Mouse (Mus musculus) intestine, embryonic 16.5 days (tissue): Measurements from ENCODE around the gene Ces1c. TPM values are rescaled to one million over a fixed set of nuclear protein-coding genes. Genes with fewer than 3 reads are reported as not detected.

Source experiments
- ATAC-seq: fragments of 200-750 bp; cut with Nextera tagmentation; 2 replicates; pipeline ENCODE4 v1.8.0; 2017; ENCODE audit warnings: moderate TSS enrichment, moderate library complexity
- H3K27ac ChIP-seq: fragments of 300-500 bp; sonication (generic); 2 replicates; pipeline ENCODE4 v1.5.1; 2014; ENCODE audit warnings: mild to moderate bottlenecking, low read length
- H3K27me3 ChIP-seq: fragments of 300-500 bp; sonication (generic); replicated peaks from 2 replicates; pipeline ENCODE4 v1.6.1; 2014; ENCODE audit warnings: low read length, control low read depth, mixed read lengths; ENCODE audit not compliant: control insufficient read depth, insufficient read depth
- H3K36me3 ChIP-seq: fragments of 300-500 bp; sonication (generic); 2 replicates; pipeline ENCODE4 v1.6.1; 2014; ENCODE audit warnings: low read length, control low read depth; ENCODE audit not compliant: control insufficient read depth, insufficient read depth
- H3K4me1 ChIP-seq: fragments of 300-500 bp; sonication (generic); 2 replicates; pipeline ENCODE4 v1.6.1; 2014; ENCODE audit warnings: low read length, control low read depth, mixed read lengths; ENCODE audit not compliant: control insufficient read depth, insufficient read depth
- H3K4me2 ChIP-seq: fragments of 300-500 bp; sonication (generic); 2 replicates; pipeline ENCODE4 v1.6.1; 2014; ENCODE audit warnings: low read depth, low read length, control low read depth
- H3K4me3 ChIP-seq: fragments of 300-500 bp; sonication (generic); 2 replicates; pipeline ENCODE4 v1.5.1; 2014; ENCODE audit warnings: mild to moderate bottlenecking, low read length
- H3K9ac ChIP-seq: fragments of 300-500 bp; sonication (generic); 2 replicates; pipeline ENCODE4 v1.6.1; 2014; ENCODE audit warnings: low read depth, low read length
- H3K9me3 ChIP-seq: fragments of 300-500 bp; sonication (generic); 2 replicates; pipeline ENCODE4 v1.6.1; 2016; ENCODE audit warnings: low read length, control low read depth; ENCODE audit not compliant: control insufficient read depth
- WGBS: fragments of 180-500 bp; shearing (Covaris S2); extraction: QIAGEN DNeasy Blood & Tissue Kit; methylation state at CpG from one replicate; pipeline ENCODE4 v1.1.7; 2014; 5-methylcytosine and 5-hydroxymethylcytosine counted together
- polyA plus RNA-seq: library from polyadenylated mRNA; unstranded; fragments of >200 nt; fragmentation: Nextera tagmentation; extraction: Ambion mirVana; gene quantifications from 2 replicates; pipeline ENCODE4 v1.2.1, GENCODE M21; 2015

The Ces1c gene
- polyA plus RNA-seq, 1 experiment from 2014 or later, result 2.9 TPM

DNA sequence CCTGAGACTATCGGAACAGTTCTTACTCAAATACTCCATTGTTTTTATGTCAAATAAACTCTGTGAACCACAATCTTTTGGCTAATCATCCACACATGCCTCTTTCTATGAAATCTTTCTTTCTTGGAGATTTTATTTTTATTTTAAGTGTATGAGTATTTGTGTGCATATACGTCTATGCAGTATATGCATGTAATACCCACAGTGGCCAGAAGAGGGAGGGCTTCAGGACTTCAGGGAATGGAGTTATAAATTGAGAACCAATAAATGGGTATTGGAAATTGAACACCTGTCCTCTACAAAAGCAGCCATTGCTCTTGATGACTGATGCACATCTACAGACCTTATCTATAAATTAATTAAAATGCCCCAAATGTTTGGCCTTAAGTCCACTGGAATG lies 1.1 kb upstream of the Ces1c start:
- Histone ChIP-seq H3K4me2 (no peak overlapping the region), H3K27me3 (no peaks in the 10 kb centered on the region), H3K4me1 (no peaks in the 10 kb centered on the region), H3K36me3 (no peaks in the 10 kb centered on the region), H3K4me3 (no peak overlapping the region), H3K9ac (no peak overlapping the region), H3K9me3 (no peaks in the 10 kb centered on the region), H3K27ac (no peak overlapping the region)
- no peak for ATAC-seq
- WGBS, result 94% methylated on average over 2 of the region's 2 CpGs

DNA sequence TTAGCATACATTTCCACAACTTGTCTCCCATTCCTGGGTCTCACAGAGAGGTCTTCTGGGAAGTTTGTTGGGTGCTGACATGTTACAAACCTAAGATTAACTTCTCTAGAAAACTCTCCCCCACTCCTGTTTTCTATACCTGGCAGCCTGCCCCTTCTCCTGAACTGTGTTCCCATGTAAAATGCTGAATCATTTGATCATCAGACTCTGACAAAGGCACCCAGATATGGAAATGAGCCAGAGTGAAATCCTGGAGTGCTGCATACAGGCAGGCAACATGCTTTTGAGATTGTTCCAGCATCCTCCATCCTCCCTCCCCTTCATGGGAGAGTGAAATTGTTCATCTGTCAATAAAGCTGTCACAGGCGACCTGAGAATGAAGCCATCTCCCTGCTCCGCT lies 4.6 kb downstream of the Ces1c start:
- 80% methylated on average over 2 of the region's 2 CpGs for WGBS
- H3K9ac ChIP-seq, result no peak overlapping the region
- ATAC-seq, result no peak
- no peak overlapping the region for H3K4me3 ChIP-seq
- H3K4me1 ChIP-seq, result no peaks in the 10 kb centered on the region
- H3K4me2 ChIP-seq, result no peak overlapping the region
- H3K36me3 ChIP-seq, result no peaks in the 10 kb centered on the region
- no peak overlapping the region for H3K27ac ChIP-seq
- H3K9me3 ChIP-seq, result no peaks in the 10 kb centered on the region
- H3K27me3 ChIP-seq, result no peaks in the 10 kb centered on the region

DNA sequence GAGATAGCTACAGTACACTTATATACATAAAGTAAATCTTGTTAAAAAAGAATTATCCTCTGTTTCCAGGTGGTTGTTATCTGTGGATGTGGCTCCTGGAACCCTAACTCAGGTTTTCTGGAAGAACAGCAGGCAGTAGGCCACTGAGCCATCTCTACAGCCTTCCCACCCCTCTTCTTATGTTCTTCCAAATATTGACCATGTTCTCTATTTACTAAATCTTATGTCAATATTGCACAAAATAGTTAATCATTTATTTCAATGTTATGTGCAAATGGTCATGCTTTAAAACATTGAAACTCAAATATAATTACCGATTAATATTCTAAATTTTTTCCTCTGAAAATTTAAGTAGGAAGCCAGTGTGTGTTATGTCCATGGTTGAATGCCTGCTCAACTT lies 9.1 kb downstream of the Ces1c start:
- no peak for ATAC-seq

DNA sequence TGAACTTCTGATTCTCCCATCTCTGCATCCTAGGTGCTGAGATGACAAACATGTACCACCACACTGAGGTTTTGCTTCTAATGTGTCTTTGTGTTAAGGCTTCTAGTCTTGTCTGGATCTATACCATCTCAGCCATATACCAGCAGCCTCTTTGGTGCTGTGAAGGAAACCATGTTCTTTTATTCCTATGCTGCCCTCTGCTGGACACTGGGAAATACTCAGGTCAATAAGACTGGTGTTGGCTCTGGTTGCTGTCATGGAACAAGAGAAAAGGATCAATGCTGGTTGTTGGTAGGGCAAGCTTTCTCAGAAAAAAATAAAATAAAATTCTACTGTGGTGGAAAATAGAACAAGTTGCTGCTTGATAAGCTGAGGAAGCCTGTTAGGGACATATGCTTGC lies 35.7 kb downstream of the Ces1c start:
- H3K4me1 ChIP-seq, result no peaks in the 10 kb centered on the region
- no peak overlapping the region for H3K4me3 ChIP-seq
- ATAC-seq, result no peak
- H3K4me2 ChIP-seq, result no peak overlapping the region
- no peak overlapping the region for H3K9ac ChIP-seq
- H3K36me3 ChIP-seq, result no peaks in the 10 kb centered on the region
- H3K27ac ChIP-seq, result no peak overlapping the region
- H3K27me3 ChIP-seq, result no peaks in the 10 kb centered on the region
- no peaks in the 10 kb centered on the region for H3K9me3 ChIP-seq

More for the DNA sequence above, 9.1 kb downstream of the Ces1c start:
- no peaks in the 10 kb centered on the region for H3K36me3 ChIP-seq
- no peaks in the 10 kb centered on the region for H3K9me3 ChIP-seq
- H3K9ac ChIP-seq, result no peak overlapping the region
- H3K4me1 ChIP-seq, result no peaks in the 10 kb centered on the region
- H3K27me3 ChIP-seq, result no peaks in the 10 kb centered on the region
- H3K4me2 ChIP-seq, result no peak overlapping the region
- H3K4me3 ChIP-seq, result no peak overlapping the region
- H3K27ac ChIP-seq, result no peak overlapping the region
- WGBS, result 94% methylated on average over 1 of the region's 1 CpGs

DNA sequence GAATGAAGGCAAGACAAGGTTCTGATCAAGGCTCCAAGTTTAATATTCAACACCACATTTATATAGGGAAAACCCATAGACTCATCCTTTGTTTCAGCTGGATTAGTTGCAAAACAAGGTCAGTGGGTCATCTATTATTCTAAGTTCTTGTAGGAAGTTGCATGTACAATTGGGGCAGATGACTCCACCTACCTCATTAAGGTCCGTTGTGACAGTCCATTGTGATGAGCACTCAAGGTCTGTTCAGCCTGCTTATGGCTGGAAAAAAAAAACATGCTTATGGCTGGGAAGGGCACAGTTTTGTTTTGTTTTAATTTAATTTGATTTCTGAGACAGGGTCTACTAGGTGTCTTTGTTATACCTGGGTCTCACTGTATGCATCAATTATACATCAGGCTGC lies 39.8 kb downstream of the Ces1c start:
- H3K36me3 ChIP-seq, result no peaks in the 10 kb centered on the region
- ATAC-seq, result no peak
- H3K27me3 ChIP-seq, result no peaks in the 10 kb centered on the region
- H3K4me2 ChIP-seq, result no peak overlapping the region
- H3K4me1 ChIP-seq, result no peaks in the 10 kb centered on the region
- no peak overlapping the region for H3K27ac ChIP-seq
- H3K9me3 ChIP-seq, result no peaks in the 10 kb centered on the region
- WGBS, result 64% methylated on average over 1 of the region's 1 CpGs
- H3K9ac ChIP-seq, result no peak overlapping the region
- H3K4me3 ChIP-seq, result no peak overlapping the region

DNA sequence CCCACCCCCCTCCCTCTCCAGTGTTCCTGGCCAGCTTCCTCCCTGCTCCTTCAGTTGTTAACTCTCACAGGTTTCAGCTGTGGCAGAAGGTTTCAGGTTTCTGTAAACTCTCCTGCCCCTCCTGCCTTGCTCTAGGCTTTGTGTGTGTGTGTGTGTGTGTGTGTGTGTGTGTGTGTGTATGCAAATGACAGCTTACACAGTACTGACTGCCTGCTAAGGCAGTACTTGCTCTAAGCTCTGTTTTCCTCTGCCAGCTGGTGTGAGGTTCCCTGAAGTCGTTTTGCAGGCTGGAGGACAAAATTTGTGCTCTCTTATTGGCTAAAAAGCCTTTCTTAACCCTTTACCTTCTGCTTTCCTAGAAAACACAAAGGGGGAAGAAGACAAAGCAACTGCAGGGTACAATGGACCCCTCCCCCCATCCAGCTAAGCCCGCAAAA lies 42.4 kb downstream of the Ces1c start:
- no peak overlapping the region for H3K4me3 ChIP-seq
- H3K4me2 ChIP-seq, result no peak overlapping the region
- H3K36me3 ChIP-seq, result no peaks in the 10 kb centered on the region
- no peak overlapping the region for H3K9ac ChIP-seq
- 4% methylated on average over 2 of the region's 2 CpGs for WGBS
- no peaks in the 10 kb centered on the region for H3K4me1 ChIP-seq
- H3K27me3 ChIP-seq, result no peaks in the 10 kb centered on the region
- H3K9me3 ChIP-seq, result no peaks in the 10 kb centered on the region
- ATAC-seq, result peak; percentile 56
- no peak overlapping the region for H3K27ac ChIP-seq

DNA sequence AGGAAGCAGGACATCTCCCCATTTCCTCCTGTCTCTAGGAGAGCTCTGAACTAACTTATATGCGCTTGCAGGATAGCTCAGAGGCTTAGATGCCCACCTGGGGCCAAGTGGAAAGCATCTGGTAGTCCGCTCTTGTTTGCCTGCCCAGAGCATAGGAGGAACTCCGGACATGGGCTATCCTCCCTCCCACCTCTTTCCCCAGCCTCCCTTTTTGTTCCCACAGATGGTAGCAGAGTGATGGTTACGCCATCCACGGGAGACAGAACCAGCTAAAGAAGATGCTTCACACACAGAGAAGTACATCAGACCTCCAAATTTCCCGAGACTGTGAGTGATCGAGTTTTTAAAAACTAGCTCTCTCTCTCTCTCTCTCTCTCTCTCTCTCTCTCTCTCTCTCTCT lies 42.9 kb downstream of the Ces1c start:
- Histone ChIP-seq H3K36me3 (no peaks in the 10 kb centered on the region), H3K9ac (no peak overlapping the region), H3K4me3 (no peak overlapping the region), H3K9me3 (no peaks in the 10 kb centered on the region), H3K27ac (no peak overlapping the region), H3K4me2 (no peak overlapping the region), H3K27me3 (no peaks in the 10 kb centered on the region), H3K4me1 (no peaks in the 10 kb centered on the region)
- ATAC-seq, result no peak; the same call in 1 of the 2 replicates
- WGBS, result 23% methylated on average over 7 of the region's 7 CpGs

DNA sequence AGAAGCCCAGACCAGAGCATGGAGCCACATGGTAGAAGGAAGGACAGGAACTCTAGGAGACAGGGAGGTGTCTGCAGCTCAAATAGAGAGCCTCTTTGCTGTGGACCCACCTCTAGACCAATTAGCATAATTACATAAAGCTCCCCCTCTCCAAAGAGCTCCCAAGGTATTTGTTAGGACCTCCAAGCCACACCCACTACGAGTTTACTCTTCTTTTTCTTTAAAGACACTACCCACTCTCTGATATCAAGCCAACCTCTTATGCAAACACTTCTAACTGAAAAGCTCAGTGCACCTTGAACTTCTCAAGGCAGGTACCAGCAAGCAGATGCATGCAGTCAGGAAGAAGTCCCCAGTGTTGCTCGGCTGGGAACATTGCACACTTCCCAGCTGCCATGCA lies 51.2 kb downstream of the Ces1c start, which contains the start of gene Ces1b:
TSS of gene Ces1b (minus strand) at position 131 of the 400 bp plus-strand sequence.
- Histone ChIP-seq H3K27ac (no peak within 1 kb of the TSS), H3K27me3 (no peaks in the 10 kb centered on the region), H3K36me3 (no peaks in the 10 kb centered on the region), H3K4me1 (no peaks in the 10 kb centered on the region), H3K9me3 (no peaks in the 10 kb centered on the region), H3K4me2 (no peak within 1 kb of the TSS), H3K4me3 (no peak within 1 kb of the TSS), H3K9ac (no peak within 1 kb of the TSS)
- WGBS, result 67% methylated on average over 2 of the region's 2 CpGs
- ATAC-seq, result no peak

DNA sequence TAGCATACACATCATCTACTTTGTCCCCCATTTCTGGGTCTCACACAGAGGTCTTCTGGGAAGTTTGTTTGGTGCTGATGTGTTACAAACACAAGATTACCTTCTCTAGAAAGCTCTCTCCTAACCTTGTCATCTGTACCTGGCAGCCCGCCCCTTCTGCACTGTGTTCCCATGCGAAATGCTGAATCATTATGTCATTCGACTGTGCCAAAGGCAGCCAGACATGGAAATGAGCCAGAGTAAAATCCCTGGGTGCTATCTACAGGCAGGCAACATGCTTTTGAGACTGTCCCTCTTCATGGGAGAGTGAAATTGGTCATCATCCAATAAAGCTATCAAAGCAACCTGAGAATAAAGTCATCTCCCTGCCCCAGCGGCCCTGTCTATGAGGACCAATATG lies 55.8 kb downstream of the Ces1c start:
- no peak for ATAC-seq
- Histone ChIP-seq H3K27ac (no peak overlapping the region), H3K27me3 (no peaks in the 10 kb centered on the region), H3K9me3 (no peaks in the 10 kb centered on the region), H3K9ac (no peak overlapping the region), H3K4me1 (no peaks in the 10 kb centered on the region), H3K4me2 (no peak overlapping the region), H3K36me3 (no peaks in the 10 kb centered on the region), H3K4me3 (no peak overlapping the region)
- 87% methylated on average over 4 of the region's 4 CpGs for WGBS

DNA sequence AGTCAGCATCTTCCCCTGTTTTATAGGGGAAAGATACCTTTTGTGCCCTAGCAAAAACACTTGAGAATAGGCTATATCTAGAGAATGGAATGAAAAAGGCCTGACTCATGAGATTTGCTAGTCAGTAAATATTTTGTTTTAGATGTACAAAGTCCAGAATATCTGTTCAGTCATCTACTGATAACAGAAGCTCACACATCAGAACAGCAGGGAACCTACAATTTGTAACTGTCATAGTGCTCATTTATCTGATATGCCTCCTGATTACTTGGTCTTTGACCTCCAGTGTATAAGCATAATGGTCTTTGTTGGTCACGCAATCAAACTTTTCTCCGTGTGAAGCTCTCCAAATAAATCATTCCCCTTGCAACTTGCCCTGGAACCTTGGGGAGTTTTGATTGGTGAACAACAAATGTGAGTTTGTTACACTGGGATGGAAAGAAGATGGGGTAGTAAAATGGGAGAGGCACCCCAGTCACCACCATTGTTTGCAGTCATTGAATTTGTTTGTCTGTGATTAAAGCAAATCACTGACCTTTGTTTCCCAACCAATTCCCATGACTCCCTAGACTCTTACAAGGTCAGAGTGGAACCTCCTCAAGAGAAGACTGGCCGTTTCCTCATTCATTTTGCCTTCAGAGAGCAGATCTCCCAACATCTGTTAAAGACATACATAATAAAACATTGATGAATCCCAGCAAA lies 67.5 kb downstream of the Ces1c start:
- Histone ChIP-seq H3K9ac (no peak overlapping the region), H3K4me3 (no peak overlapping the region), H3K4me1 (no peaks in the 10 kb centered on the region), H3K9me3 (no peaks in the 10 kb centered on the region), H3K4me2 (no peak overlapping the region), H3K27me3 (no peaks in the 10 kb centered on the region), H3K36me3 (no peaks in the 10 kb centered on the region), H3K27ac (no peak overlapping the region)
- no peak for ATAC-seq
- WGBS, result 46% methylated on average over 3 of the region's 3 CpGs
